Mouse (Mus musculus) urinary bladder, adult 18-20 months (tissue): ENCODE data around the gene Hspbp1.

Experiments
- DNase-seq, 2 experiments: peaks; one replicate each; pipeline ENCODE4 v3.0.0; 2022; ENCODE audit warnings: low spot score in 2 of 2, mixed read lengths in 2 of 2

Hspbp1 gene

DNA sequence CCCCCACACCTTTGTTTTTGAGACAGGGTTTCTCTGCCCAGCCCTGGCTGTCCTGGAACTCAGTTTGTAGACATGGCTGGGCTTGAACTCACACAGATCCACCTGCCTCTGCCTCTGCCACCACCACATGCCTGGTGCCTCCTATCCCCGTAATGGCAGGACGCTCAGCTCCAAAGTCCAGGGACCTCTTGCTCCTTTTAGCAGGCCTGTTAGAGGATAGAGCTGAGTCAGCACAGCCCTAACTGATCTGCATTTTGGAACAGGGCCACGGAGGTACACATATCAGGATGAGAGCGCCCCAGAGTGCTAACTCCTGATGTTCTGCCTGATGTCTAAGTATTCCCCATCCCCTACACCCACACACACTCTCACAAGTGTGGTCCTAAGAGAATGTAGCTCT lies 53.8 kb downstream of the Hspbp1 start, which contains the start of gene Tmem86b:
Gene Tmem86b (minus strand): TSS at position 392 of the 400 bp plus-strand sequence.
- no peak for DNase-seq

DNA sequence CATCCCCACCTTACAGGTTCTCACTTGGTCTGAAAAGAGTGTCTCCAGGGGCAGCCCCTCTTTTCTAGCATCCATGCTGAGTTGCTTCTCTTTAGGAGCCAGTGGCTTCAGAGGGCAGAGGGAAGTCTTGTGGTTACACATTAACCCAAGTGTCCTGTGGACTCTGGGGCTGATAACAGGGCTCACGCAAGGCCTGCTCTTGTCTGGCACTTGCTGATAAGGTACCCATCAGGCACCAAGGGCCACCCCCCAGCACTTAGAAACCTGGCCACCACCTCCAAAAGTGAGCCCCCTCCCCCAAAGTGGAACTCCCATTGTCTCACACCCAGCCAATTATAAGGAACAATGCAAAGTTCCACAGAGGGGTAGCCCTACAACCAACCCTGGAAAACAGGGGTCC lies 54.7 kb downstream of the Hspbp1 start:
- DNase-seq, result no peak

DNA sequence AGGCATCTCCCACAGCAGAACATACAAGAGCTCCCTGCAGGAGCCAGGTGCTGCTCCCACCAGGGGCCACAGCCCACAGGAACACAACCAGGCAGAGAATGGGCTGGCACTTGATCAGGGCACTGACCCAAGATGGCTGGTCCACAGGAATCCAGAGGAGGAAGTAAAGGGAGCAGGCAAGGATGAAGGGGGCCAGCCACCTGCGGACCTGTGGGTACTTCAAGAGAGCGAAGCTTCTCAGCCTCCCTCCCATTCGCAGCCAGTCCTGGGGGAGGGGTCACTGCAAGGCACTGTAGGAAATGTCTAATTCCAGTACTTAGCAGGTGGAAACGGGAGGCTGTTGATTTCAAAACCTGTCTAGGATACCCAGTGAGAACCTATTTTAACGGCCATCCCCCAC lies 55.3 kb downstream of the Hspbp1 start:
- DNase-seq, result no peak

DNA sequence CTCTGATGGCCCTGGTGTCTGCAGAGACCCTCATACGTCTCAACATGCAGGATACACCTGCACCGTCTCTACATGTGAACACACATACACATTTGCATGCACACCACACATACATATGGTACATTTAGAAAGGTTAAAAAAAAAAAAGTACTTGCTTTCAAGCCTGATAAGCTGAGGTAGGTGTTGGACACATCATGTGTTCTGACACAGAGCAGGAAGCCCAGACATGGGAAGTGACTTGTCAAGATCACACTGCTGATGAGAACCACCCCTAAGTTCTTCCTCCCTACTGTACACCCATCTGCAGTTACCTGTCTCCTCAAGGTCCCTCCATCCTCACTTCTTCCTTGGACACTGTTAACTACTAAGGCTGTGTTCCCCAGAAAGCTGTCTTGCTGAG lies 58.9 kb downstream of the Hspbp1 start:
- DNase-seq, result no peak

DNA sequence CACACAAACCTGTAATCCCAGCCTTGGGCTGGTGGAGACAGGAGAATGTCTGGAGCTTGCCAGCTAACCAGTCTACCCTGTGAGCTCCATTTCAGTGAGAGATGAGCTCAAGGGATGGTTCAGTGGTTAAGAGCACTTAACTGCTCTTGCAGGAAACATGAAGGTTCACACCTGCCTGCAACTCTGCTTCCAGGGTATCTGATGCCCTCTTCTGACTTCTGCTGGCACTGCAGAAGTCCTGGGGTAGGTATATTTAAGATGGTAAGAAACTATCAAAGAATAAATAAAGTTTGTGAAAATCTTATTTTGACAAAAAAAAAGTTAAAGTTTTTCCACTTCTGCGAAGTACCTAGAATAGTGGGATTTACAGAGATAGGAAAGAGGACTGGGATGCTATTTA lies 60.5 kb downstream of the Hspbp1 start:
- DNase-seq, result no peak

DNA sequence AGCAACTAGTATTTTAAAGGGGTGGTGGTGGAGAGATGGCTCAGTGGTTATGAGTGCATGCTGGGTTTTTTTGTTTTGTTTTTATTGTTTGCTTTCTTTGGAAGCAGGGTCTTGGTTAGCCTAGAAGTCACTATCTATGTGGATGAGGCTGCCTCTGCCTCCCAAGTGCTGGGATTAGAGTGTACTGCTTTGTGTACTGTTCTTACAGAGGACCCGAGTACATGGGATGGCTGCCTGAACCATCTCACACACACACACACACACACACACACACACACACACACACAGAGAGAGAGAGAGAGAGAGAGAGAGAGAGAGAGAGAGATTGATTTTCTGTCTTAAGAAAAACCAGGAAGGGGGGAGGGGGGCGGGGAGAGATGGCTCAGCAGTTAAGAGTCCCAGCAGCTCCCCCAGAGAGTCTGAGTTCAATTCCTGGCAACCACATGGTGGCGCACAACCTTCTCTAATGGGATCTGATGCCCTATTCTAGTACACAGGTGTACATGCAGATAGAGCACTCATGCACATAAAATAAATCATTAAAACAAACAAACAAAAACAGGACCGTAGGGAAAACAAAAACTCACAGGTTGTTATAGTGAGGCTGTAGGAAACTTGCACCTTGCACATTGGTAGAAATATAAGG lies 61.2 kb downstream of the Hspbp1 start:
- DNase-seq, result no peak

DNA sequence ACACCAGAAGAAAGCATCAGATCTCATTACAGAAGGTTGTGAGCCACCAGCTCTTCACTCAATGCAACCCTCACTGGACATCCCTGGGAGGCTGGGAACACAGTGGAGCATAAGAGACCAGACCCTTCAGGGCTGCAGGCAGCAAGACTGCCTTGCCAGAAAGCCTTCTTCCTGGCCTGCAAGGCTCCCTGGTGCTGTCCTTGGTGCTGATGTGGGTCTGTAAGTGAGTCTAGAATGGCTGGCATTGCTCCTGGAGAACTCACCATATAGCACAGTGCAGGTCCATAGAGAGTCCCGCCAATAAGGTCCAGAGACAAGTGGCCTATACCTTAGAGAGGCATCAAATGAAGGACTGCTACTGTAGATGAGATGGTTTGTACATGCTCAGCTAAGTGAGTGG lies 64.9 kb downstream of the Hspbp1 start:
- DNase-seq, result no peak

DNA sequence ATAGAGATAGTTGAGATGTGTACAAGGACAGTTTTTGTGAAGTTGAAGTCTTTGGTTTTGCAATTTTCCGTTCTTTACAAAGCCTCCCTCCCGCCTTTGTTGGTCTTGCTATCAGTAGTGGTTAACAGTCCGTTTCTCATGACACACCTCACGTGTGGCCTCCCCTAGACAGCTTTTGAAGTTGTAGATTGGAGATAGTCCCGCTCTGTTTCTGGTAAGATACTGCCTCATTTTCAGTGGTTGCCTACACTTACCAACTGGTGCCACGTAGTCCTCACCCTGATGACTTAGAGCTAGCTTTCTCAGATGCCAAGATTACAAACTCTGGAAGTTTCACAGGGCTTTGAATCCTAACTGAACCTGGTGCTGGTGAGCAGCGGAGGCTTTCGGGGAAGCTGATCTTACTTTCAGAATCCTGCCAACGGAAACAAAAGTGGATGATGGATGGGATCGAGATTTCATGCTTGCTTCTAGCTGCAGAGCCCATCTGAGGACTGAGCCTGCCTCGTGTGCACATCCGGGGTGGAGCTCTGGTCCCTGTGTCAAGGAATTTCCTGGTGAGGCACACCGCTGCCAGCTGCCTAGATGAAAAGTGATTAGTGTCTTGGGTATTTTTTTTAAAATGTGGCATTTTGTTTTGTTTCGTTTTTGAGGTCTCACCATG lies 71.0 kb downstream of the Hspbp1 start:
- no peak for DNase-seq

DNA sequence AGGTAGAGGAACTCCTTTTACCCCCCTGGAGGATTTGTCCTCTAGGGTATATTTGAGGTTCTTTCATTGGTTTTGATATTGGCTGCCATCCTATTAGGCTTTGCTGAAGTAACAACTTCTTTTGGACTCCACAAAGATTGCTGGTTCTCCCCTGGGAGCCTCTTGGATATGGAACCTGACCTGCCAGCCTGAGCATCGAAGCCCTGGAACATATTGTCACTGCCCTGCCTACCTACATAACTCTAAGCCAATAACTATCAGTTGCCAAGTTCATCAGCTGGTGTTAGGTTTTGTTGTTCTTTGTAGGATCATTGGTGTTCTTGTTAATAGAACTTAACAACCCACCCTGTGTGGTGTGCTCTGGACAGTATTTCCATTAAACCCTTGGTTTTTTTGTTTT lies 71.9 kb downstream of the Hspbp1 start:
- DNase-seq, result no peak

DNA sequence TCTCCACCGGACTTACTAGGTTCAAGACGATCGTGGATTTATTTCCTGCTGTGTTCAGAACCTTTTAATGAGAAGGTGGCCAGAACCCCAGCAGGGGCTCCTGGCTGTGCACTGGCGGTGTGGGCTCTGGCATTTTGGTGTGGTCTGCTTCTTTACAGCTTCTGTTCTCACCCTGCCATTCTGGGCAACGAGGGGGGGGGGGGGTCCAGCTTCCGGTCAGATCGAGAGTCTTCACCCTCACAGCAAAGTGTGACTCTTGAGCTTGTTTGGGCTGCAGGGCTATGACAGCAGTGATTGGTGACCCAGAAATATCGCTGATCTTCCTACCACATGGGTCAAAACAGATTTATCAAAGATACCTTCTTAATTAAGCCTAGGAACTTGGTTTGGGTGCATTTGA lies 72.5 kb downstream of the Hspbp1 start:
- DNase-seq, result no peak

DNA sequence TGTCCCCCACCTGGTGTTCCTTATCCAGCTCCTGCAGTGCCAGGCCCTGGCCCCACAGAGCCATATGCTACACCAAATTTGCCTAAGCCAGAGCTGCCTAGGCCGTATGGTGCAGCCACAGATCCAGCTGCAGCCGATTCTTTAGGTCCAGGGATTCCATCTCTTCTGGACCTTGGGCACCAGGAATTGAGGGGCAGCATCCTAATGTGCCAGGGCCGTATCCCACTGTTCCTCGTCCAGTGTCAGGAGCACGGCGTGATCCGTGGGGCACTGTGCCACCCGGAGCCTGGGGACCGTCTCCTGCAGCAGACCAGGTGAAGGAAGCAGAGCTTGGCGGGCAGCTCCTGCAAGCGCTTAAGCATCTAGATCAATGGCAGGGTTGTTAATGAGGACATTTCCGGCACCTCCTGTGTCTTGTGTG lies 72.9 kb downstream of the Hspbp1 start:
- no peak for DNase-seq

DNA sequence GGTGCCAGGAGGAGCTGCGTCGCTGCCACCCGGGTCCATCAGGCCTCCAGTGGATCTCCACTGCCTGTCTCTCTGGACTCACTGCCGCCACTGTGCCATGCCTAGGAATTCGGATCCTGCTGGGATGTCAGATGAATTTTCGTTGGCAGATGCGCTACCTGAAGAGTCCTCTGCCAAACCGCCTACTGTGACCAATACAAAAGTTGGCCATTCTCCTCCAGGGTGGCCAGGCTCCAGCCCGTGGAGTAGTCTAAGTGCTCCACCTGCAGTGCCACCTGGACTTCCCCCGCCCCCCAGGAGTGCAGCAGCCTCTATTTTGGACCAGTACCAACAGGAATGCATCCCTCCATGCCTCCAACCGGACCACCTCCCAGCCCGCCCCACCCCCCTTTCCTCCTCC lies 73.4 kb downstream of the Hspbp1 start:
- DNase-seq, result no peak
